Mouse (Mus musculus) bone marrow macrophage, adult 2 months (primary cell): ENCODE measurements at regions not wholly inside any gene's neighbourhood (a gene's known extent, or its start where the extent isn't known, plus 50 kb on each side); places are given as distances from the start of the nearest gene placed in this dataset.

ENCODE experiments used
- CTCF ChIP-seq: IDR thresholded peaks from 2 replicates; pipeline ENCODE4 v1.5.1; 2012; ENCODE audit warnings: low read depth, mild to moderate bottlenecking, low read length, moderate library complexity
- POLR2A ChIP-seq: IDR thresholded peaks from 2 replicates; pipeline ENCODE4 v1.6.1; 2012; ENCODE audit warnings: mild to moderate bottlenecking, low read depth, low read length, borderline replicate concordance

DNA sequence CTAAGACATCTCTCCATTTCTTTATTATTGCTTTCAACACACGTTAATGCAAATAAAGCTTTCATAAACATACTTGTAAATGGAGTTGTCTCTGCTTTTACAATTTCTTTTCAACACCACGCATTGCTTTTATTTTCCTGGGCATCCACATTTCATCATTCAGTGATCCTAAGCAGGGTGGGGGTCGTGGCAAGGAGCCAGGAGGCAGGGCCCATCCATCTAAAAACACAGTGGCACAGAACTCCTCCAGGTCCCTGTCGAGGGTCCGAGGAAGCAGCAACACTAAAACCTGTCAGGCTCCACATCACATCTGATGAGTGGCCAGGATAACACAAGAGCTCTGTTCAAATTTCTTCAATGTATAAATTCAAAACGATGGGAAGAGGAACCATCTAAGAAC is 359.8 kb upstream of the Mmadhc start:
- no peak for TF ChIP-seq POLR2A
- TF ChIP-seq CTCF: no peak
